Mouse (Mus musculus) gastrocnemius, adult 2 months (tissue): ENCODE measurements around the gene A1cf. TPM values are rescaled to one million over a fixed set of nuclear protein-coding genes. Genes with fewer than 3 reads are reported as not detected.

Experiments
- DNase-seq: peaks from one replicate; pipeline ENCODE4 v3.0.0; 2022
- H3K27ac ChIP-seq: fragments of 200-600 bp; 2 replicates; pipeline ENCODE4 v1.8.1; 2022; ENCODE audit warnings: mild to moderate bottlenecking
- H3K4me3 ChIP-seq: fragments of 200-600 bp; 2 replicates; pipeline ENCODE4 v1.8.1; 2022; ENCODE audit warnings: mild to moderate bottlenecking, moderate library complexity
- CTCF ChIP-seq: fragments of 200-600 bp; IDR thresholded peaks from 2 replicates; pipeline ENCODE4 v1.8.1; 2022; ENCODE audit warnings: antibody characterized with exemption, mild to moderate bottlenecking, moderate library complexity
- intact Hi-C: fragments of 180-260 bp; cut with DNase I; formaldehyde crosslinking; loops from one replicate; pipeline ENCODE4 v1.15.1; 2025
- total RNA-seq, 2 experiments: library from RNA; stranded (reverse); gene quantifications; 2 replicates each; pipeline ENCODE4 v1.2.3; 2021

The A1cf gene
- total RNA-seq, 2 experiments from 2014 or later: not detected

GRCm38 (mm10) chr19:31895971-31896370 lies 27.4 kb downstream of the A1cf start:
- TF ChIP-seq CTCF: no peak

GRCm38 (mm10) chr19:31896711-31897110 lies 28.1 kb downstream of the A1cf start:
- Histone ChIP-seq H3K4me3 (no peak overlapping the region), H3K27ac (no peak overlapping the region)
- DNase-seq: no peak
- TF ChIP-seq CTCF: no peak
- intact Hi-C loops: no loop called here

More at GRCm38 (mm10) chr19:31895971-31896370, 27.4 kb downstream of the A1cf start:
- Histone ChIP-seq H3K4me3 (no peak overlapping the region), H3K27ac (no peak overlapping the region)
- no peak for DNase-seq
- intact Hi-C loops: no loop called here

- intact Hi-C loops: no loop called here
- no peak for TF ChIP-seq CTCF
- H3K4me3 ChIP-seq: no peak overlapping the region
Observed at GRCm38 (mm10) chr19:31905671-31906070, 37.1 kb downstream of the A1cf start.

GRCm38 (mm10) chr19:31910423-31910822 lies 41.9 kb downstream of the A1cf start:
- H3K4me3 ChIP-seq: no peak overlapping the region
- H3K27ac ChIP-seq: no peak overlapping the region
- no peak for DNase-seq
- intact Hi-C loops: no loop called here
- no peak for TF ChIP-seq CTCF

More at GRCm38 (mm10) chr19:31905671-31906070, 37.1 kb downstream of the A1cf start:
- no peak for DNase-seq
- H3K27ac ChIP-seq: no peak overlapping the region

- Histone ChIP-seq H3K4me3 (no peak overlapping the region), H3K27ac (no peak overlapping the region)
- DNase-seq: no peak
- no peak for TF ChIP-seq CTCF
- intact Hi-C loops: no loop called here
Observed at GRCm38 (mm10) chr19:31913946-31914345, 45.4 kb downstream of the A1cf start.

- intact Hi-C loops: no loop called here
- DNase-seq: no peak
- Histone ChIP-seq H3K27ac (no peak overlapping the region), H3K4me3 (no peak overlapping the region)
- no peak for TF ChIP-seq CTCF
Observed at GRCm38 (mm10) chr19:31920357-31920756, 51.8 kb downstream of the A1cf start.

GRCm38 (mm10) chr19:31921852-31922251 lies 53.3 kb downstream of the A1cf start:
- Histone ChIP-seq H3K27ac (no peak overlapping the region), H3K4me3 (no peak overlapping the region)
- no peak for DNase-seq
- no peak for TF ChIP-seq CTCF
- intact Hi-C loops: no loop called here

- TF ChIP-seq CTCF: no peak
- no peak for DNase-seq
- intact Hi-C loops: no loop called here
- H3K27ac ChIP-seq: no peak overlapping the region
- H3K4me3 ChIP-seq: no peak overlapping the region
Observed at GRCm38 (mm10) chr19:31923615-31924352, 55.2 kb downstream of the A1cf start.

- Histone ChIP-seq H3K4me3 (no peak overlapping the region), H3K27ac (no peak overlapping the region)
- intact Hi-C loops: no loop called here
- no peak for DNase-seq
- no peak for TF ChIP-seq CTCF
Observed at GRCm38 (mm10) chr19:31950793-31951489, 82.4 kb downstream of the A1cf start.

GRCm38 (mm10) chr19:31953799-31954198 lies 85.2 kb downstream of the A1cf start:
- no peak for DNase-seq
- intact Hi-C loops: no loop called here
- H3K4me3 ChIP-seq: no peak overlapping the region
- TF ChIP-seq CTCF: no peak
- H3K27ac ChIP-seq: no peak overlapping the region

- H3K4me3 ChIP-seq: no peak overlapping the region
- H3K27ac ChIP-seq: no peak overlapping the region
- intact Hi-C loops: no loop called here
- DNase-seq: no peak
- no peak for TF ChIP-seq CTCF
Observed at GRCm38 (mm10) chr19:31954267-31954666, 85.7 kb downstream of the A1cf start.

- no peak overlapping the region for H3K4me3 ChIP-seq
- no peak for DNase-seq
- no peak for TF ChIP-seq CTCF
- intact Hi-C loops: no loop called here
- H3K27ac ChIP-seq: no peak overlapping the region
Observed at GRCm38 (mm10) chr19:31954696-31955095, 86.1 kb downstream of the A1cf start.

- Histone ChIP-seq H3K4me3 (no peak overlapping the region), H3K27ac (no peak overlapping the region)
- intact Hi-C loops: no loop called here
- no peak for TF ChIP-seq CTCF
- DNase-seq: no peak
Observed at GRCm38 (mm10) chr19:31956359-31956758, 87.8 kb downstream of the A1cf start.
